Mouse (Mus musculus): ENCODE measurements around the gene Serpinb9b. TPM values are rescaled to one million over a fixed set of nuclear protein-coding genes. Genes with fewer than 3 reads are reported as not detected.
A peak's percentile ranks its signal among the peaks of the same experiment; 100 is the strongest.

Serpinb9b gene
- polyA plus RNA-seq (2012; fragmentation: generic; extraction: Trizol), result 1.1 TPM
- long read RNA-seq, experiment 1, transcript Serpinb9b-201 (7 exons, 3,253 nt), result major isoform, 66 of 74 reads
- long read RNA-seq, experiment 1, partial matches to known transcripts, result 2 of 74 reads
- long read RNA-seq, experiment 1, other reads (novel, unspliced or antisense), result 6 of 74 reads
- long read RNA-seq, experiment 2, transcript Serpinb9b-201 (7 exons, 3,253 nt), result major isoform, 20 of 22 reads
- long read RNA-seq, experiment 2, partial matches to known transcripts, result 0 of 22 reads
- long read RNA-seq, experiment 2, other reads (novel, unspliced or antisense), result 2 of 22 reads

DNA sequence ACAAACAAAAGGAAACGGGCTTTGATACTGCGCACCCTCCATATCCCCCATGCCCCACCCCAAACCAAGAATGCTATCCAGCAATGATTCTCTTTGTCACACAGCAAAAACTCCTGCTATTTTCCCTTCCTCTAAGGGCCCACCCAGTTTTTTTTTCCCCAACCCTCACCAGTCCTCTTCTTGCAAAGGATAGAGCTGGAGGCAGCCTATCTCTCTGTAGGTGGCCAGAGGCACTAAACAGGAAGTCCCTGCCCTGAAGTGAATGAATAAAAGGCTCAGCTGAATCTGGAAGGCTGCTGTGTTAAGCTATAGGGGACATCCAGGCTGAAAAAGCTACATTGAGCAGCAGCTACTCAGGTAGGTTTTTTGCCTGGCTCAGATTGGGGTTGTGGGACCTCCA lies at the start of gene Serpinb9b:
Gene Serpinb9b, plus strand, starts transcription at position 173 of the 400 bp plus-strand sequence.
- H3K79me3 ChIP-seq (ENCODE audit: low read depth), result no peaks in the 10 kb centered on the region
- no peak for TF ChIP-seq MAX (IDR thresholded peaks at IDR 0.05)
- no peak for TF ChIP-seq FOSL1 (IDR thresholded peaks at IDR 0.05; ENCODE audit: insufficient read depth, low read length, poor library complexity, severe bottlenecking)
- TF ChIP-seq CEBPB (IDR thresholded peaks at IDR 0.05; ENCODE audit: low read depth), result no peak
- H3K79me2 ChIP-seq (ENCODE audit: control insufficient read depth, insufficient read depth), result no peaks in the 10 kb centered on the region
- no peaks in the 10 kb centered on the region for H3K36me3 ChIP-seq (ENCODE audit: control insufficient read depth, insufficient read depth)
- H3K27me3 ChIP-seq (ENCODE audit: control insufficient read depth, insufficient read depth, insufficient read length), result no peaks in the 10 kb centered on the region
- H3K4me3 ChIP-seq (ENCODE audit: insufficient read depth, poor library complexity, severe bottlenecking), result no peak within 1 kb of the TSS
- no peak within 1 kb of the TSS for H3ac ChIP-seq (ENCODE audit: control insufficient read depth, insufficient read length, low read depth)

DNA sequence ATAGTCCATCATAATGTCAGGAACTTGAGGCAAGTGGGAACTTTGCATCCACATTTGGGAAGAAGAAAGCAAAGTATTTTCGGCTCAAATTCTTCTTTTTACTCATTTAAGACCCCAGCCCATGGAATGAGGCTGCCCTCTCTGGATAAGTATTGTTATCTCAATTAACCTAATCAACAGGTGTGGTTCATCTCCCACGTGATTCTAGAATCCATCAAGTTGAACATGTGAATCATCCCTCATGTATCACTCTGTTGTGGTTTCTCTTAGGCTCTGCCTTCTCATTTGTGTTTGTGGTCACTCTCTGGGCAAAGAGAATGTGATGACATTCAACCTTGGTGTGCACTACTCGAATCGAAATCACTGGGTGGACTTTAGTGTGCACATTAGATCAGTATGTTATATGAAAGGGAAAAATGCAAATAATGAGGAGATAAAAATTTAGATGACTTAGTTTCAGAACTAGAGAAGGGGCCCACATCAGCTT lies 44.6 kb upstream of the Serpinb9b start:
- Histone ChIP-seq H3K36me3 (ENCODE audit: control insufficient read depth, insufficient read depth) (no peaks in the 10 kb centered on the region), H3K27me3 (ENCODE audit: control insufficient read depth, insufficient read depth, insufficient read length) (no peaks in the 10 kb centered on the region), H3K79me3 (ENCODE audit: low read depth) (no peaks in the 10 kb centered on the region), H3K79me2 (ENCODE audit: control insufficient read depth, insufficient read depth) (no peaks in the 10 kb centered on the region), H3K4me3 (ENCODE audit: insufficient read depth, poor library complexity, severe bottlenecking) (no peak overlapping the region), H3ac (ENCODE audit: control insufficient read depth, insufficient read length, low read depth) (no peak overlapping the region)
- TF ChIP-seq FOSL1 (IDR thresholded peaks at IDR 0.05; ENCODE audit: insufficient read depth, low read length, poor library complexity, severe bottlenecking) (no peak), MYOD1 (IDR thresholded peaks at IDR 0.05; ENCODE audit: control insufficient read depth, insufficient read length, low read depth) (peak; percentile 47), CEBPB (IDR thresholded peaks at IDR 0.05; ENCODE audit: low read depth) (no peak), MYOG (IDR thresholded peaks at IDR 0.05; ENCODE audit: control insufficient read depth, extremely low read depth, insufficient read length) (no peak), USF1 (IDR thresholded peaks at IDR 0.05; ENCODE audit: low read depth) (peak; percentile 72), CTCF (IDR thresholded peaks at IDR 0.05; ENCODE audit: control insufficient read depth, insufficient read depth, insufficient read length) (no peak), MAX (IDR thresholded peaks at IDR 0.05) (no peak)

DNA sequence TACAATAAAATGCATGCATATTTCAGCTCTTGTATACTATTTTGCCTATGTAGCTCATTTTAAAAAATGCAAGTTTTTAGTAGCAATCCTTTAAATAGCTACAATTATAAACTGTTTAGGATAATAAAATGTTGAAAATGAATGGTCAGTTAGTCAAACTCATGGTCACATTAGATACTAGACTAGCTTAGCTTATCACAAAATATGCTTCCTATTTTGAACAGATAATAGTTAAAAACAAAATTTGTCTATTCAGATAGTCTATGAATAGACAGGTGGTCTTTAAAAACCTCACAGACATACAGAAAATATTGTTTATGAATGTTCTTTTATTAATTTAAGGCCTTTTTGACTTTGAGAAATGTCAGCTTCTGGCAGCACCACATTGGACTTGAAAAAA lies 41.0 kb upstream of the Serpinb9b start:
- H3K36me3 ChIP-seq (ENCODE audit: control insufficient read depth, insufficient read depth), result no peaks in the 10 kb centered on the region
- no peak overlapping the region for H3K4me3 ChIP-seq (ENCODE audit: insufficient read depth, poor library complexity, severe bottlenecking)
- H3K79me3 ChIP-seq (ENCODE audit: low read depth), result no peaks in the 10 kb centered on the region
- H3K79me2 ChIP-seq (ENCODE audit: control insufficient read depth, insufficient read depth), result no peaks in the 10 kb centered on the region
- TF ChIP-seq FOSL1 (IDR thresholded peaks at IDR 0.05; ENCODE audit: insufficient read depth, low read length, poor library complexity, severe bottlenecking) (no peak), MYOD1 (IDR thresholded peaks at IDR 0.05; ENCODE audit: control insufficient read depth, insufficient read length, low read depth) (no peak), MAX (IDR thresholded peaks at IDR 0.05) (no peak), MYOG (IDR thresholded peaks at IDR 0.05; ENCODE audit: control insufficient read depth, extremely low read depth, insufficient read length) (no peak), USF1 (IDR thresholded peaks at IDR 0.05; ENCODE audit: low read depth) (no peak), CEBPB (IDR thresholded peaks at IDR 0.05; ENCODE audit: low read depth) (no peak), CTCF (IDR thresholded peaks at IDR 0.05; ENCODE audit: control insufficient read depth, insufficient read depth, insufficient read length) (no peak)
- H3K27me3 ChIP-seq (ENCODE audit: control insufficient read depth, insufficient read depth, insufficient read length), result no peaks in the 10 kb centered on the region
- no peak overlapping the region for H3ac ChIP-seq (ENCODE audit: control insufficient read depth, insufficient read length, low read depth)

DNA sequence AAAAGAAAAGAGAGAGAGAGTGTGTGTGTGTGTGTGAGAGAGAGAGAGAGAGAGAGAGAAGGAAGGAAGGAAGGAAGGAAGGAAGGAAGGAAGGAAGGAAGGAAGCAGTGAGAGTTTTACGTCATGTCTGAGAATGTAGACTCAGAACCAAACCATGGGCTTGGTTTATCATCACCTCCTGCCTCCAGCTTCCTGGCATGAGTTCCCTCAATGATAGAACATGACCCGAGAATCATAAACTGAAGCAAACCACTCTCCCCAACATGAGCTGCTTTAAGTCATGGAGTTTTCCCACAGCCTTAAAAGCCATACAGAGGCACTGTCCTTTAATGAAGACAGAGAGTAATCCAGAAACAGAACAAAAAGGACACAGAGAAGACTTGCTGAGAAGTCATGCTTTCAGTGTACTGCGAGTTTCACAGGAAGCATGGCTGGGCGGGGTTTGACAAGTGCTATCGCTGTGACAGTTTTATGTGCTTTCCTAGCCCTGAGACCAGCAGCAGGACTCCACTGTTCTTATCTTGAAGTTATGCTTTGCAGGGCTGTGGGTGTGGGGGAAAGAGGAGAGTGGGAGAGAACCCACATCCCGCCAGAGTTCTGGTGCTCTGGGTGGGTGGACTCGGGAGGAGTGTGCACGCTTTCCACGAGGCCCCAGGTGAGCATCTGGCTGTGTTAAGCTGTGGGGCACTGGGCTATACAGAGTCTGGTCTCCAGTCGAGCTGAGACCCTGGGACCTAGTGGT lies 33.9 kb upstream of the Serpinb9b start:
- no peaks in the 10 kb centered on the region for H3K27me3 ChIP-seq (ENCODE audit: control insufficient read depth, insufficient read depth, insufficient read length)
- TF ChIP-seq MYOG (IDR thresholded peaks at IDR 0.05; ENCODE audit: control insufficient read depth, extremely low read depth, insufficient read length) (no peak), MYOD1 (IDR thresholded peaks at IDR 0.05; ENCODE audit: control insufficient read depth, insufficient read length, low read depth) (no peak), FOSL1 (IDR thresholded peaks at IDR 0.05; ENCODE audit: insufficient read depth, low read length, poor library complexity, severe bottlenecking) (no peak), CEBPB (IDR thresholded peaks at IDR 0.05; ENCODE audit: low read depth) (no peak), USF1 (IDR thresholded peaks at IDR 0.05; ENCODE audit: low read depth) (no peak), MAX (IDR thresholded peaks at IDR 0.05) (no peak), CTCF (IDR thresholded peaks at IDR 0.05; ENCODE audit: control insufficient read depth, insufficient read depth, insufficient read length) (no peak)
- no peak overlapping the region for H3ac ChIP-seq (ENCODE audit: control insufficient read depth, insufficient read length, low read depth)
- H3K79me3 ChIP-seq (ENCODE audit: low read depth), result no peaks in the 10 kb centered on the region
- no peaks in the 10 kb centered on the region for H3K36me3 ChIP-seq (ENCODE audit: control insufficient read depth, insufficient read depth)
- no peak overlapping the region for H3K4me3 ChIP-seq (ENCODE audit: insufficient read depth, poor library complexity, severe bottlenecking)
- H3K79me2 ChIP-seq (ENCODE audit: control insufficient read depth, insufficient read depth), result no peaks in the 10 kb centered on the region

DNA sequence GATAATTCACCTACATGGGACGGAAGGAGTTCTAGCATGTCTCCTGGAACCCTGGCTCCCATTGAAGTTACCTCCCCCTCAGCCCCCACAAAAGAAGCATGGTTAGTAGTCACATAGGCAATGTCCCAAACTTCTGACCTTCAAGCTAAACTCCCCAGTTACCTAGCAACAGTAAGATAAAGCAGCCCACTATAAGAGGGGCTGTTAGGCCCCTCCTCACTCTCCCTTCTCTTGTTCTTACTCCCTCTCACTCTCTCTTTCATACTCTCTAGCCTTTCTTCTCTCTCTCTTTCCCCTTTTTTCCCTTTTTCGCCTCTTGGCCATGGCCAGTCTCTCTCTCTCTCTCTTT lies 33.3 kb upstream of the Serpinb9b start:
- Histone ChIP-seq H3K27me3 (ENCODE audit: control insufficient read depth, insufficient read depth, insufficient read length) (no peaks in the 10 kb centered on the region), H3K79me3 (ENCODE audit: low read depth) (no peaks in the 10 kb centered on the region), H3ac (ENCODE audit: control insufficient read depth, insufficient read length, low read depth) (no peak overlapping the region), H3K79me2 (ENCODE audit: control insufficient read depth, insufficient read depth) (no peaks in the 10 kb centered on the region), H3K36me3 (ENCODE audit: control insufficient read depth, insufficient read depth) (no peaks in the 10 kb centered on the region), H3K4me3 (ENCODE audit: insufficient read depth, poor library complexity, severe bottlenecking) (no peak overlapping the region)
- TF ChIP-seq USF1 (IDR thresholded peaks at IDR 0.05; ENCODE audit: low read depth) (no peak), MAX (IDR thresholded peaks at IDR 0.05) (no peak), MYOD1 (IDR thresholded peaks at IDR 0.05; ENCODE audit: control insufficient read depth, insufficient read length, low read depth) (no peak), MYOG (IDR thresholded peaks at IDR 0.05; ENCODE audit: control insufficient read depth, extremely low read depth, insufficient read length) (no peak), CTCF (IDR thresholded peaks at IDR 0.05; ENCODE audit: control insufficient read depth, insufficient read depth, insufficient read length) (no peak)

Data from C2C12 (cell line).